Mouse (Mus musculus): ENCODE data around the gene Dtx3.
"Not testable (repeated sequence)": the region's sequence is repeated elsewhere in the genome, so short reads cannot be mapped to it uniquely, and the experiment has no call there.

Gene Dtx3

GRCm38 (mm10) chr10:127205373-127205772 is 9.8 kb upstream of the Dtx3 start:
- no peak for DNase-seq (ENCODE audit: low read depth, low spot score)

- DNase-seq (ENCODE audit: low read depth, low spot score) = no peak
These were observed 9.1 kb upstream of the Dtx3 start for GRCm38 (mm10) chr10:127204589-127204988.

GRCm38 (mm10) chr10:127203106-127203505 is 7.6 kb upstream of the Dtx3 start:
- DNase-seq (ENCODE audit: low read depth, low spot score) = no peak

GRCm38 (mm10) chr10:127200279-127200678 is 4.8 kb upstream of the Dtx3 start:
- DNase-seq (ENCODE audit: low read depth, low spot score) = peak; percentile 31

- DNase-seq (ENCODE audit: low read depth, low spot score) = no peak
These were observed 3.9 kb upstream of the Dtx3 start for GRCm38 (mm10) chr10:127199474-127199873.

DNA sequence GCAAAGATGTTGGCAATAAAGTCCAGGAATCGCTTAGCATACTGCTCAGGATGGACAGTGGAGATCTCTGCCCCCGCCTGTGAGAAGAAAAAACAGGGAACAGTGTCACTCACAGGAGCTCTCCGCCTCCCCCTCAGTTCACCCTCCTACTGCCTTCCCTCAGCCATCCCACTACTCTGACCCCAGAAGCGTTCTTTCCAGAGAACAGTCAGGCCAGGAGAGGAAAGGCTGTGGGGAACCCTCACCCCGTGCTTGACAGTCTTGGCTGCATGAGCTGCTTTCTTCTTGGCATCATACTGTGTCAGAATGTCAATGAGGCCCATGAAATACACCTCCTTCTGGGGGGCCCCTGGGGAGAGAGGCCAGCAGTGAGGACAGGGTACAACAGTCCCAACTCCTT is 3.5 kb upstream of the Dtx3 start:
- DNase-seq (ENCODE audit: low read depth, low spot score) = no peak

GRCm38 (mm10) chr10:127198492-127198891 is 3.0 kb upstream of the Dtx3 start:
- DNase-seq (ENCODE audit: low read depth, low spot score) = no peak

DNA sequence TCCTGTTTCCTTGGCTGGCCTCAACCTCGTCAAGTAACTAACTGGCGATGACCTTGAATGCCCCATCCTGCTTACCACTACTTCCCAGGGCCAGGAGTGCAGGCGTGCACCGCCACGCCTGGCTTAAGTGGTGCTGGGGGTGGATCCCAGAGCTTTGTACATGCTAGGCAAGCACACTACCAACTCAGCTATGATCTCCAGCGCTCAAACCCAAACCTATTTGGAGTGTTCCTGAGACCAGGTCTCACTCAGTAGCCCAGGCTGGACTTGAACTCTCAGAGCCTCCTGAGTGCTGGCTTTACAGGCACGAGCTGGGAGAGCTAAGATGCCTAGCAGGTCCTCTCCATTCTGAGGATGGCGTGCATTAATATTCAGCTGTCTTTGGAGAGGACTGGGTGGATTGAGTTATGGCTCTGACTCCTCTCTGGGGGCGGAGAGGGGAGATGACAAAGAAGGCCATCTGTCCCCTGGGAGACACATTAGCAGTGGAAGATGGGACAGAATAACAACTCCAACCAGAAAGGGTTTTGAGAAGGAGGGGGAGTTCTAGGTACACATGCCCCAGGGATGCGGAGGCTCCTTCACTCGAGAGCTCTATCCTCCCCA is 2.1 kb upstream of the Dtx3 start:
- DNase-seq (ENCODE audit: low read depth, low spot score) = no peak

DNA sequence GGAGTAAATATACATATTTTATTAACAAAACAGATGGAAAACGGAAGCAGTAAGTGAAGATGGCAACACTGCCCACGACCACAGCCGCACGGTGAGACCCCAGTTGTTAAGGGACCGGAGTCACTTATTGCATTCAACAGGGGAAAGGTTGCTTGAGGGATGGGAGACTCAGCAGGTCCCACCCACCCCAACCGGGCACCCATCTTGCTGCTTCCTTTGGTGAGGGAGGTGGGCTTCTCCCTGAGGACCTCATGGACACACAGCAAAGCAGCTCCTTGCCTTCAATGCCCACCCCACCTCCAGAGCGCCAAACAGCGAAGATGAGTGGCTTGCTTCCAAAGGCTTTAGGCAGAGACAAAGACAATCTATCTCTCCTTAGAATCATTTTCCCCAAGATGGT is 1.6 kb upstream of the Dtx3 start:
- no peak for DNase-seq (ENCODE audit: low read depth, low spot score)

DNA sequence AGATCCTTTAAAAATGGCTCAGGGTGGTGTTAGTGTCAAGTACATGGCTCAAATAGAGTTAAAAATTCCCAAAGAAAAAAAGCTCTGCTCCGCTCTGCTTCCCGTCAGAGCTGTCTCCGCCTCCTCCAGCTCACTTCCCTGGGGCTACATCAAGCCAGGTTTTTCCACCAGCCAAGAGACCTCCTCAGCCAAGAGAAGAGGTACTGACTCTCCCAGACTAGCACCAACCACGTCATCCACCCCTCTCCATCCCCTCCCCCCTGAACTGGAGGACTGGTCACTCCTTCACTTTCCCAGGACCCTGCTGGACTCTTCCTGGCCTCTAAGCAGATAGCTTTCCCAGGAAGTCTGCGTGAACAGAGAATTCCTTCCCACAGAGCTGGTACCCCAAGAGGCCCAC is 864 bp upstream of the Dtx3 start:
- peak; percentile 95 for DNase-seq (ENCODE audit: low read depth, low spot score)

DNA sequence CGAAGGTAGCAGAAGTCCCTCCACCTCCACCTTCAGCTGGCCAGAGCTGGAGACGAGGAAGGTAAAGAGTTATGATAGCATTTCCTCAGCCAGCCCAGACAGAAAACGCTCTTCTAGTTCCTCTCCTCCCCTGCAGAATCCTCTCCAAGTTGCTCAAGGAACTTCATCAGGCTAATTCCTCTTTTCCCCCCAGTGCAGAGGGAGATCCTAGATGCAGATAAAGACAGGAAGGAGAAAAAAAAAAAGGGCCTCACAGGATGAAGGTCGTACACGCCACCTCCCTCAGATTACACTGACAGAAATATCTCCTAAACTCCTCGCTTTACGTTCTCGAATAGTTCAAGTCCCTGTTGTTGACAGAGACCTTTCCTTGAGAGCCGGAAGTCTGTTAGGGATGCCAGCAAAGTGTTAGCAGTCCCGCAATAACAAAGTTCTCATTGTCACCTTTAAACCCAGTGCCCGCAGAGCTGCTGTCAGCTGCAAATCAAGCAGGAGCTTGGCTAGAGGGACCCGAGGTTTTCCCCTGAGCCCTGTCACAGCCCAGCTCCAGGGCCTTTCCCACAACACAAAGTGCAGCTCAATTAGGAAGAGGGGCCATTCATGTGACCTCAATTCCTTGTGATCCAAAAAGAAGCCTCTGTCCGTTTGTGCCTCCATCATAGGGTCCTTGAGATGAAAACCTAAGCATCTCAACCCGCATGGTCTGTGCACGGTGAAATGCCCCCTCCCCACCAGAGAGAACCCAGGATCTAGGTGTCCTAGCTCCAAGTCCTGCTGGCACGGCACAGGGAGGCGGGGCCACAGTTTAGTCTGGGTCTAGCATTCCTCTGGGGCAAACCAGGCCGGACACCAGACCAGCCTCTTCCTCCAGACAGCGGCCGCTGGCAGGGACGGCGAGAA is 850 bp downstream of the Dtx3 start:
- peak; percentile 83 for DNase-seq (ENCODE audit: low read depth, low spot score)

DNA sequence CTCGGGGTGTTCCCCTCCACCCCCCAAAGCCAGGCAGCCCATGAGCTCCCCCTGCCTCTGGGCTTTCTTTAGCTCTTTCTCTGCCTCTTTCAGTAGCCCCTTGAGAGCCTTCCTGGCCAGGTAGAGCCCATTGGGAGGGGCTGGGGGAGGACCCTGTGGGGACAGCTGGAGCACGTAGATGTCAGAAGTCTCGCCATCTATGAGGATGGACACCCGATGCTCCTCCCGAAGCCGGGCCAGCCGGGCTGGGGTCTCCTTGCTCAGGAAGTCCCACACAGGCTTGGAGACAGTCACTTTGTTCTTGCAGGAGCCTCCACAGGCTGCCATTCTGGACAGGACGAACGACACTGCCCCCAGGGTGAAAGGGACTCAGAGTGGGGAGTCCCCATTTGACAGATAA is 2.5 kb downstream of the Dtx3 start:
- no peak for DNase-seq (ENCODE audit: low read depth, low spot score)

DNA sequence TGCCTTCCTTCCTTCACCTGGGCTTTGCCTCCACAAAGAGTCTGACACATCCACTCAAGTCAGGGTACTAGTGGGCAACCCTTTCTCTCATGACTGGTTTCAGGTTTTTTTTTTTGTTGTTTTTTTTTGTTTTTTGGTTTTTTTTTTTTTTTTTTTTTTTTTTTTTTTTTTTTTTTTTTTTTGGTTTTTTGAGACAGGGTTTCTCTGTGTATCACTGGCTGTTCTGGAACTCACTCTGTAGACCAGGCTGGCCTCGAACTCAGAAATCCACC is 3.5 kb downstream of the Dtx3 start:
- DNase-seq (ENCODE audit: low read depth, low spot score) = not testable (repeated sequence)

DNA sequence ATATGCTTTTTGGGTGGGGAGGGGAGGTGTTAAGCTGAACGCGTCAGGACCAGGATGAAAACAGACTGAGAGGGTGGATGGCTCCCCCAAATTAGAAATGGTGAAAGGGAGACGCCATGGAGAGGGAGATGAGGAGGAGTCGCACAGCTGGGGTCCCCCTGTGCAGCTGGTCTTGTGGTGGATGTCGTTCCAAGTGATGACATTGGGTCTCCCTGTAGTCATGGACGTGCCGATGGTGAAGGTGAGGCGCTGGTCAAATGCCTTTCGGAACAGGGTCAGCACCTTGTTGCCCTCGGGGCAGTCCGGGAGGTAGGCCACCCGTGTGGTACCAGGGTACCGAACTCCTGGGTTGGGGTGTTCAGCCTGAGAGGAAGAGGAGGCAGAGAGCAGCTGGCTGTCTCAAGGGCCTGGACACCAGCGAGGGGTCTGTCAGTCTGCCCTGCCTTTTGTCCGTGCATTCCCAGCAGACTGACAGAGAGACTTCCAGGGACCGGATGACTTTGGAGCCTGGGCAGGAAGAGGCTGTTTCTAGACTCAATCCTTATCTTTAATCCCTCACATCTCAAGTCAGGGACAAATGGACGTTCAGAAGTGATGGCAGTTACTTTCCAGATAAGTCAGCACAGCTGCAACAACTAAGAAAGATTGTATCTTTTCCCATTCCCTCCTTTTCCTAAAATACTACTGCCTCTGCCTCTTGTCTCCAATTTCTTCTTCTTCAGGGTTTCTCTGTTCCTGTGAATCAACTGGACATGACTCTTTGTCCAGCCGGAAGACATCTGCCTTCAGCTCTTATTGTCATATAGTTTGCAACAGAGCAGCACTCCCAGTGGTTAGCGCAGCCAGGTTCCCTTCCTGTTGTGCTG is 4.1 kb downstream of the Dtx3 start:
- no peak for DNase-seq (ENCODE audit: low read depth, low spot score)

- peak; percentile 26 for DNase-seq (ENCODE audit: low read depth, low spot score)
These were observed 4.9 kb downstream of the Dtx3 start for GRCm38 (mm10) chr10:127190398-127191190.

- DNase-seq (ENCODE audit: low read depth, low spot score) = peak; percentile 59
These were observed 5.7 kb downstream of the Dtx3 start, which contains the start of gene Arhgef25 for GRCm38 (mm10) chr10:127189651-127190381. Arhgef25 (minus strand) TSS chr10:127190083.

DNA sequence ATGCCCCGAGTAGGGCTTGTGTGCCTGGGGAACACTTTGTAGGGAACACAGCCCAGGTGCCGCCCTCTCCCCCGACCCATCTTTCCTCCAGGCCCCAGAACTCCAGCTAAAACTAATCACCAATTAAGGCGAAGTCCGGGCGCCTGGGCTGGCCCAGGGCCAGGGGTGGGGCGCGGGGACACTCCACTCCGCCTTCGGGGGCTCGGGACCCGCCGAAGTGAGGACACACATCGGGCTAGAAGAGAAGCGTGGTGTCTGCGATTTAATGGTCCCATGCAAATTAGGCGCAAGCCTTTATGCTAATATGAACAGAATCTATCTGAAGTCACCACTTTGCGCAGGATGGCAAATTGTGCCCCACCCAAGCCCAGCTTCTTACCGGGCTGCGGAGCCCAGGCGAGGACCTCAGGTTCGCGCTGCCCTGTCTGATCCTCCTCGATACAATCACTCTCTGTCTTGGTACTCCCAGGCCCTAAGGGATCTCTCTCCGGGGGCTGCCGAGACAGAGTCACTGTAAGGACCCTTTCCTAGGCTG is 6.3 kb downstream of the Dtx3 start:
- peak; percentile 76 for DNase-seq (ENCODE audit: low read depth, low spot score)

DNA sequence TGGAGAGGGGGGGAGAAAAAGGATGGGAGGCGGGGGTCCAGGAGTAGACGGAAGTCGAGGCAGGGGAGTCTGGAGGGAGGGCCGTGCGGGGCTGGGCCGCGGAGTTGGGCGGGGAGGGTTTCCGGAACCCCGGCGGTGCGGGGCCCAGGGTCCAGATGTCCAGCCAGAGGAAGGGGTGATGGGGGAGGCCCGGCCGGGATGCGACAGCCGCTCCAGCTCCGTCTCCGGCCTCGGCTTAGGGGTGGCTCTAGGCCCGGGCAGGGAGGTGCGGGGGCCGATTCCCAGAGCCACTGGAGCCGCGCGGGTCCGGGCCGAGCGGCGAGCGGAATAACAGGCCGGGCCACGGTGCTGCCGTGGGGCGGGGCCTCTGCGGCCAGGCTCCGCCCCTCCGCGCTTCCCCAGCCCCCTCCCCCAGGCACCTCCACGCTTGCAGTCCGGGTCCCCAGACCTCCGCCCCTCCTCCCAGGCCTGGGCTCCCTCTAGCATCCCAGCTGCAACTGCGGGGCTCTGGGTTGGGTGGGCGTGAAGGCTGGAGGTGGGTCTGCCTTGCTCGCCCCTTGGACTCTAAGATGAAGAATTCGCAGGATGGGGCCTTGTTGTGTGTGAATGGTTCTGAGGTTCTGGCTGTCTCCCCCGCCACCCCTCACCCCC is 6.9 kb downstream of the Dtx3 start:
- DNase-seq (ENCODE audit: low read depth, low spot score) = peak; percentile 74

DNA sequence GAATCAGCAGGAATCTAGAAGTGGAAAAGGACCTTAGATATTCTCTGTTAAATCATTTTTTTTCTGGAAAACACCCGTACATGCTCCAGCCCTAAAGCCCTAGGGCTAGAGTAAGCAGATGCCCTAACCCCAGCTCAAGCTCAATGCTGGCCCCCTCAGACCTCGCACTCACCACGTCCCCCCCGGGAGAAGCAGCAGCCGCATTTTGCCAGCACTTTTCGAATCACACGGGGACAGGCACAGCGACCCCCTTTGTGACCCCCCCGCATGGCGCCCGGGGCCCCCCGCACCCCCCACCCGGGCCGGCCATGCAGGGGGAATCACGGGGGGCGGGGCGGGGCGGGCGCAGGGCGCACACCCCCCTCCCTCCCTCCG is 7.5 kb downstream of the Dtx3 start:
- DNase-seq (ENCODE audit: low read depth, low spot score) = no peak

Measured in 3T3-L1 (cell line).